Mouse (Mus musculus): ENCODE measurements around the gene Dazap1.
A peak's percentile ranks its signal among the peaks of the same experiment; 100 is the strongest.
"Not testable (repeated sequence)": the region's sequence is repeated elsewhere in the genome, so short reads cannot be mapped to it uniquely, and the experiment has no call there.

Dazap1 gene

GRCm38 (mm10) chr10:80260642-80261584 is at the start of gene Dazap1, which contains the start of gene Gamt:
Dazap1 (plus strand) TSS chr10:80261486.
Gamt (minus strand) TSS chr10:80261012.
- peak; percentile 97 for DNase-seq

DNA sequence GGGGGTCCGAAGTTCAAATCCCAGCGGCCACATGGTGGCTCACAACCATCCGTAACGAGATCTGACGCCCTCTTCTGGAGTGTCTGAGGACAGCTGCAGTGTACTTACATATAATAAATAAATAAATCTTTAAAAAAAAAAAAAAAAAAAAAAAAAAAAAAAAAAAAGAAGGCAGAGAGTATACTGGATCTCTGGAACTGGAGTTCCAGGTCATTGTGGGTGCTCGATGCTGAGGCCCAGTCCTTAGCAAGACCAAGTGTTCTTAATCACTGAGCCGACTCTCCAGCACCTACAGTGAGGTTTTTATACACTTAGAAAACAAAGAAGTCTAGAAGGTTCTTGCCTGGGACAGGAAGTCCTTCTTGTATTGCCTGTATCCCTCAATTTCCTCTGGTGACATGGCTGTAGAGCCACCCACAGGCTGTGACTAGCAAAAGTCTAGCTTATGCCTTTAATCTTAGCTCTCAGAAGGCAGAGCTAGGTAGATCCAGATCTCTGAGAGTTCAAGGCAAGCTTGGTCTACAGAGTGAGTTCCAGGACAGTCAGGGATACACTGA is 49.7 kb upstream of the Dazap1 start:
- DNase-seq = not testable (repeated sequence)

DNA sequence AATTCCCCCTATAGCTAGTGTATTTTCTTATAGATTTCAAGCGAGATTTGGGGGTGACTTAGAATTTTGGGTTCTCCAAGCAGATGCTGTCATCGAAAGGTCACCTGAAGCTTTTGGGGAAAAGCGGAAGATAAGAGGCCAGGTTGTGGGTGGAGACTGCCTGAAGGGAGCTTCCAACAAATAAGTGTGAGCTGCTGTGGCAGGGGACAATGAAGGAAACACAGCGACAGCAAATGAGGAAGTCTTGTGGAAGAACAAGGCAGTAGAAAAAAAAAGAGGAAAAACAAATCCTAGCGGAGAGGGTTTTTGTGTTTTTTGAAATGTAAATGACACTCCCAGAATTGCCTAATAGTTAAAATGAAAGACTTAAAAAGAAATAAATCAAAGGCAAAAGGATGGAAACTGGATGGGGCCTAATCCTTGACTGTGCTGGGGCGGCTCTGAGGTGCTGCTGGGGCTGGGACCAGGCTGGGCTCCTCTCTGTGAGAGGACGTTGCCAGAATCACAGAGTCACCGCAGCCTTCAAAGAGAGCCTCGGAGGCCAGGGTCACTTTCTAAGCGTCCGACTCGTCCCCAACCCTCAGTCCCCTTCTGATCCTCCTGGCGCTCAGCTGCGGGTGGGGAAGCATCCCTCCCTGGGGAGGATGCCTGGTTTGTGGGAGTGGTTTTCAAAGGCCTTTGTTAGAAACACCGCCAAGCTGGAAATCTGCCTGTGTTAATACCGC is 46.1 kb upstream of the Dazap1 start:
- DNase-seq = peak; percentile 43

GRCm38 (mm10) chr10:80220676-80221075 is 40.6 kb upstream of the Dazap1 start:
- no peak for DNase-seq

DNA sequence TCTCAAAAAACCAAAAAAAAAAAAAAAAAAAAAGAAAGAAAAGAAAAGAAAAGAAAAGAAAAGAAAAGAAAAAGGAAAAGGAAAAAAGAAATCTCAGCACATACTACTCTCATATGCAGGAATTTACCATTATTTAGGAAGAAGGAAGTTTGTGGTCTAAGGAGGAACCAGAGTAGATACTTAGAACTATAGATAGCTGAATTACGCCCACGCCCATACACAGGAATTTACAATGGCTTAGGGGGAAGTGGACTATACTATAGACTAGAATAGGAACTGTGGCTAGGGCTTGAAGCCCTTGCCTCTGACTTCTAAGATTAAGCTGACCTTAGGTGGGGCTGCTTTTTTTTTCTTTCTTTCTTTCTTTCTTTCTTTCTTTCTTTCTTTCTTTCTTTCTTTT is 38.1 kb upstream of the Dazap1 start:
- not testable (repeated sequence) for DNase-seq

- DNase-seq = no peak
These were observed 35.2 kb upstream of the Dazap1 start for GRCm38 (mm10) chr10:80226071-80226415.

GRCm38 (mm10) chr10:80226416-80227165 is 34.7 kb upstream of the Dazap1 start, which contains the start of gene Mum1:
Mum1 (plus strand) TSS chr10:80226434.
- DNase-seq = peak; percentile 100

DNA sequence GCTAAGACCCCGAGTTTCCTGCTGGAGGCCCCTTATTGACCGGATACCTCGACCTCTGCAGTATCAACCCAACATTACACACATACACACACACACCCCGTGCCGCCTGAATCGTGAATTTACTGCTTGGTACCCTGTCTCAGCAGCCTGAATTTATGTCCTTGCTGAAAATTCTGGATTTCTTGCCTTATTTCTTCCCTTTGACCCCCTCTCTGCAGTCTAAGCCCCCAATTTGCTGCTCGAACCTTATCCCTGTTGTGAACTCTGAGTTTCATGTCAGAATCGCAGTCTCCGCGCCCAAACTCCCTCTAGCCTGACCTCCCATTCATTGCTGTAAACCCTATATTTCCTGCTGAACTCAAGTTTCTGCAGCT is 34.1 kb upstream of the Dazap1 start:
- DNase-seq = no peak

DNA sequence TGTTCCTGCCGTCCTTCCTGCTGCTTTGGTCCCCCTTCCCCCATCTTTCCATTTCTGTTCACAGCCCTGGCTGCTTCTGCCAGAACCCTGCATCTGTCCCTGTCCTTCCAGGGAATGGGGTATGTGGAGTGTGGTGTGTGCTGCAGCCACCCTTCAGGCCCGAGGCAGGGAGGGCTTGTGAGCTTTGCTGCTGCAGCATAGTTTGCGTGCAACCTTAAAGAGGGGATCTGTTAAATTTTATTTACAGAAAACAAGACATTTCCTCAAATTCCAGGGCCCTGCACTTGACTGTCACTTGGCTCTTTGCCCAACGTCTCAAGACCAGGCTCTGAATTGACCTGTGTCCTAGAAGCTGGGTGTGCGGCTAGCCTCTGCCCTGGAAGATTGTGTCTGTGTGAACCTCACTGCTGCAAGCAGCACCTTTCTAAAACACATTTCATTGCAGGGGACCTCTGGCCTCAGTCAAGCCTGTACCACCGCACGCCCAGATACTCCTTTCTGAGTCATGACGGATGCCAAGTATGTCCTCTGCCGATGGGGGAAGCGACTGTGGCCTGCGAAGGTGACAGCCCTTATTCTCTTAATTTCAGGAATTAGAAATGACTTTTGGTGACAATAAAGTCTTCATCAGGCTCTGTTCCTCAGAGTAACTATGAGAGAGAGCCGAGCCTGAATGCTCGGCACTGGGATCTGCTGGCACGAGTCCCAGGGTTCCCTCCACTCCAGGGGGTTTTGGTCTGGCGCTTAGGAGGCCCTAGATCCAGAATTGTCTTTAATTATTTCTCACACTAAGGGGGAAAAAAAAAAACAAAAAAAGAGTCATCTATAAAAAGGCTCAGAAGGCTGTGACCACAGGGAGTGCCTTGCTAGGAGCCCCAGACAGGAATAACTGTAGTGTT is 33.2 kb upstream of the Dazap1 start:
- DNase-seq = no peak

DNA sequence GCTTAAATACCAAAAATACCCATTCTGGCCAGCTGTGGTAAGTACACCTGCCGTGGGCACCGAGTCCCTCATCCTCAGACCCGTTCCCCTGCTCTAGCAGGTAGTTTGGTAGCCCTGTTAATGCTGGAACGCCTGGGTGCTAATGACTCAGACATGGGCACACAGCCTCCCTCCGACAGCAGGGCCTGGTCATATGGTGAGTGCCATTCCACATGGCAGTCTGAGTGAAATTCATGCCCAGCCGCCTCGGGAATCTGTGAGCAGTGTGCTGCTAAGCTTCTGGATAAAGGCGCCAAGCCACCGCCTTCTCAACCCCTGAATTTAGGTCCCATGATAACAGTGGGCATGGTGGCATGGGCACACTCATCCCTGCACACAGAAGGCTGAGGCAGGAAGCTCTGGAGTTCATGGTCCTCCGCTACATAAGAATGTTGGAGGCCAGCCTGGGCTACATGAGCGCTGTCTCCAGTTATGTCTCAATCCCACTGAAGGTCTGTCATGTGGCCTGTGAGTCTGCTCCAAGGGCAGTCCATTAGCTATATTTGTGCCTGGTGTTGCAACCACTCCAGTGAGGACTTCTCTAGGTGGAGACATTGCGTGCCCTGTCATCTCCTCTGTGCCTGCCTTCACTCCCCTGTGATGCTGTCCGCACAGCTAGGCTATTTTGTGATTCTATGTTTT is 25.0 kb upstream of the Dazap1 start:
- DNase-seq = no peak

- no peak for DNase-seq
These were observed 24.3 kb upstream of the Dazap1 start for GRCm38 (mm10) chr10:80237020-80237419.

- DNase-seq = no peak
These were observed 23.0 kb upstream of the Dazap1 start for GRCm38 (mm10) chr10:80238306-80238705.

- DNase-seq = no peak
These were observed 21.5 kb upstream of the Dazap1 start for GRCm38 (mm10) chr10:80239791-80240190.

GRCm38 (mm10) chr10:80242088-80242487 is 19.2 kb upstream of the Dazap1 start:
- no peak for DNase-seq

DNA sequence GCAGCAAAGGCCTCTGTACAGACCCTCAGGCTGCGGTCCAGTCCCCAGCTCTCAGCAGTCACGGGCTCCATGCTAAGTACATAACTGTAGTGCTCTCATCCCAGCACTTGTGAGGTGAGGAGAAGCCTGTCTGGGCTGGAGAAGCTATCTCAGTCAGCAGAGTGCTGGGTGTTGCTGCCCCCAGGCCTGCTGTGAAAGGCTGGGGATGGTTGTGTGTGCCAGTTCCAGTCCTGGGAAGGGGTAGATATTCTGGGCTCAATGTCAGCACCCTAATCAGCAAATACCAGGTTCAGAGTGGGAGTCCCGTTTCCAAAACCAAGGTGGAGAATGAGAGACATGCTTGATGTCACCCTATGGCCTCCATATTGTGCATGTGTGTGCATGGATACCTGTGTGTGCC is 18.7 kb upstream of the Dazap1 start:
- DNase-seq = no peak

GRCm38 (mm10) chr10:80244791-80245399 is 16.4 kb upstream of the Dazap1 start:
- peak; percentile 61 for DNase-seq

- DNase-seq = peak; percentile 90
These were observed 15.7 kb upstream of the Dazap1 start for GRCm38 (mm10) chr10:80245600-80245999.

DNA sequence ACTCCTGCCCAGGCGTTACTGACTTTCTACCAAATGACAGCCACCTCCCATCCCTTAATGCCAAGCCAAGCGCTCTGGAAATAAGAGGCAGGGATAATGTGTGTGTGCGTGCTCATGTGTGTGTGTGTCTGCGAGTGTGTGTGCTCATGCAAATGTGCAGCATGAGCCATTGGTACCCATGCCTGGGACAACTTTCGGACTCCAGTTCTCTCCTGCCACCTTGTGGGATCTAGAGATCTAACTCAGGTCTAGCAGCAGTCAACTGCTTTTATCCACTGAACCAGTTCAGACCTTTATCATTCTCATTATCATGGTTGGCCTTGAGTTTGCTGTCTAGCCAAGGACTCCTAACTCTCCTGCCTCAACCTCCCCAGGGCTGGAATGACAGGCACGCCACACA is 13.4 kb upstream of the Dazap1 start:
- DNase-seq = peak; percentile 57

- DNase-seq = not testable (repeated sequence)
These were observed 12.8 kb upstream of the Dazap1 start for GRCm38 (mm10) chr10:80248437-80248836.

- peak; percentile 93 for DNase-seq
These were observed 12.2 kb upstream of the Dazap1 start, which contains the start of gene Ndufs7 for GRCm38 (mm10) chr10:80248971-80249640. Ndufs7 (plus strand) TSS chr10:80249121.

All from embryo, embryonic 11 days (tissue).